Mouse (Mus musculus) spleen, adult 12 weeks (tissue): ENCODE measurements at regions not wholly inside any gene's neighbourhood (a gene's known extent, or its start where the extent isn't known, plus 50 kb on each side); places are given as distances from the start of the nearest gene placed in this dataset.
"Not testable (repeated sequence)": the region's sequence is repeated elsewhere in the genome, so short reads cannot be mapped to it uniquely, and the experiment has no call there.

ENCODE experiments used
- DNase-seq: peaks from one replicate; pipeline ENCODE4 v3.0.0; 2022; ENCODE audit warnings: low spot score

DNA sequence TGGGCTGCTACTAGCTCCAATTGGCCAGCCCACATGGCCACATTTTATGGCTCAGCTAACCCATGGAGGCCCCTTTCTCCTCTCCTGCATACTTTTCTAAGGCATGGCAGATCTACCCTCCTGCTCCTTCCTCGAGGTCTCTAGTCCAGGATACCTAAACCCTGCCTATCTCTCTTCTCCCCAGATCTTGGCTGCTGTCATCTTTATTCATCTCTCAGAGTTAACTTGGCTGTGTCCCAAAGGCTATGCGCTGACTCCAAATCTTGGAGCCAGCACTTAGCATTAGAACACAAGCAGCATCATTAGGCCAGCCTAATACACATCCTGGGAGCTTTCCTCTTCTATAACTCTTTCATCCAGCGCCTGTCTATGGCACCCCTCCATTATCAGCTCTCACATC is 430.5 kb upstream of the Arid1b start:
- DNase-seq: no peak

DNA sequence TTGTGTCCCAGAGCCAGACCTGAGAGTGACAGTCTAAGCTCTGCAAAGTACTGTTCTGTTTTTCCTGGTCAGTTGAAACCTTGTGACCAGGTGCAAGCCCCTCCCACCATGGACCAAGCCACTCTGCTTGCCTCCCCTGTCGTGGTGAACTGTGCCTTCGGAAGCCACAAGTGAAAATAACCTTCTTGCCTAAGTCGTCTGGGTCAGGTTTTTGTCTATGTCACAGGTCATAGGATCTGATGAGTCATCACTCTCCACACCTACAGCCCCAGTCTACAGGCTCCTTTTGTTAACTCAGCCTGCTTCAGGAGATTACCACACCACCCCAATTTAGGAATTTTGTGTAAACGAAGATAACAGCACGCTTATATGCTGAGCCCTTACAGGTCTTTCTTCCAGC is 417.2 kb upstream of the Arid1b start:
- no peak for DNase-seq

DNA sequence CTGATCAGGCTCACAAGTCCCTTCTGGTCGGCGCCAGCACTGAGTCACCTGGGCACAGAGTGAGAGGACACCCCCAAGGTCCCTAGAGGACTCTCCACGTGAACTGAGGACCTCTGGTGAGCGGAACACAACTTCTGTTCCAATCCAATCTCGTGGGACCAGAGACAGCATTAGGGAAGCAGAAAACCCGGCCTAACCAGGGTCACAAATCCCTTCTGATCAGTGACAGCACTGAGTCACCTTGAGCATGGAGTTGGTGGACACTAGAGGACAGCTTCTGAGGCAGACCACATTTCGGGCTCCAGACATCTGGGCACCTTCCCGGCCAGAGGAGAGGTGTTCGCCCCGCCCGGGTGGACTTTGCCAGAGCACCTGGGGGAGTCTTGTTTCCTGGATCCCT is 412.3 kb upstream of the Arid1b start:
- DNase-seq: no peak

DNA sequence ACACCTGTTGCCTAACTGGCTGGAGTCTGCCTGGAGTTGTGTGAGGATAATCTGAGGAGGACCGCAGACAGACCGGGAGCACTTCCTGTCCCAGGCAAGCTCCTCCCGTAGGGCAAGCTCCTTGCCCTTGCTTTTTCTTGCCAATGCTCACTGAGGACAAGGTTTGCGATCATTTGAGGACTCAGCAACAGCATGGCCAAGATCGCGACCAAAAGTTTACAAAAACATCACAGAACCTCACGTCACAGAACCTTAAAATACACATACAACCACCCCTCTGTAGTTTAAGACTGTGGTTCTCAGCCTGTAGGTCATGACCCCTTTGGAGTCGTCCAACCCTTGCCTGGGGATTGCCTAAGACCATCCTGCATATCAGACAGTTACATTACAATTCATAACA is 383.7 kb upstream of the Arid1b start:
- no peak for DNase-seq

- DNase-seq: no peak
Measured at GRCm38 (mm10) chr17:4610993-4611392, 383.1 kb upstream of the Arid1b start.

- DNase-seq: no peak
Measured at GRCm38 (mm10) chr17:4611711-4612110, 382.4 kb upstream of the Arid1b start.

DNA sequence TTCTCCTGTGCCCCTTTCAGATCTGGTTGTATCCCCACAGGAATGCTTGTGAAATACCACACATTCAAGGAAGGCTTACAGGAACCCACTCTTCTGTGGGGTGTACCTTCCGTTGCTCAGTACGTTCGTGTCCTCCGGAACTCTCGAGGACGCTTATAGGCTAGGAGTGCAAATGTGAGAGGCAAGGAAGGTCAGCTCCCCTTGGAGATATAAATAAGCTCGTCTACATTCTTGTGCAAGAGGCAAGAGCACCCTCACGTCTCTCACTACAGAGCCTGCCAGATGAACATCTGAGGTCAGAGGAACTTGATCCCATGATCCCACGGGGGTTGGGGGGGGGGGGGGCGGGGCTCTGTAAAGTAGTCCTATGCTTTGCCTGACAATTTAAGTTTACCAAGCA is 382.0 kb upstream of the Arid1b start:
- no peak for DNase-seq

DNA sequence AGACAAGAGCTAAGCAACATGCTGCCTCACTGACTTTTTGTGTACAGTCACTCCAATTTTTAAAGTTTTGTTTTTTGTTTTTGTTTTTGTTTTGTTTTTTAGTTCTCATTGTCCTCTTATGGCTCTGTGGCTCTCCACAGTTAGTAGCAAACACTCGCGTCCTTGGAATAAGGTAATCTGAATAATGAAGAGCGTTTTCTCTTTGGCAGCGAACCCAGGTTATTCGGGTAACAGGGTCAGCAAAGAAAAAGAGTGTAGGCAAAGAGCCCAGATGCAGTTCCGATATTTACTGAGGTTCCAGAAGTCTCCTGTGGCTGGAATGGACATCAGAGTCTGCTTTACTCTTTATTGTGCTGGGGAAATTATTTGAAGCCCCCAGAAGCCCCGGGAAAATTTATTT is 381.4 kb upstream of the Arid1b start:
- no peak for DNase-seq

DNA sequence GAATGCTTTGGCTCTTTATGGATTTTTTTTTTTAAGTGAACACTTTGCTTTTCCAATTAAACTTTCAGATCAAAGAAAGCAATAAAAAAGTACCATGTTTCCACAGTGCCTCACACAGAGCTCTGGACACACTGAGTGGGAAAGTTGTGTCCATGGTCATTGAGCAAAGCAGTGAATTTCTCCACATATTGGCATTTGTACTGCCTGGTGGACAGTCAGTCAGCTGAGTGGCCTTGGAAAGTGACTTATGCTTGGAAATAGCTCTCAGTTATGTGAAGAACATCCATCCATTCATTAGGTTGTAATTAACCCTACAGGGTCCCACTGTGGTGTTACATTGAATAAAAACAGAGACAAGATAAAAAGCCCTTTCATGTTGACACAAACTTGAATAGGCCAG is 373.8 kb upstream of the Arid1b start:
- DNase-seq: no peak

- not testable (repeated sequence) for DNase-seq
Measured at GRCm38 (mm10) chr17:4626126-4626525, 368.0 kb upstream of the Arid1b start.

DNA sequence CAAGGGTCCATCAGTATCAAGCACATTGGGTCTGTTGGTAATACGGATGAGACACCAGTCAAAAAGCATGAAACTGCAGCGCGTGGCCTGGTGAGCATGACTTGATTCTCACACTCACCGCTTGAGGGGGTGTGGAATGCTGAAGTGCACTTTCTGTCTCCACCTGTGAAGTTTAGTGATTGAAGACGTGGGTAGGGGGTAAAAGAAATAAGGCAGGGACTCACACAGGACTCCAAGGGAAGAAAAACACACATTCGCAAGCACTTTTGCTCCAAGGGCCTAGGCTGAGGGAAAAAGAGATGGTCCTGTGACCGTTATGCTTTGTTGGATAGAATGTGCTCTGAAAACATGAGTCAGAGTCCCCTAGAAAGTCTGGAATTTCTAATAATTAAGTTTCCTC is 366.6 kb upstream of the Arid1b start:
- no peak for DNase-seq

DNA sequence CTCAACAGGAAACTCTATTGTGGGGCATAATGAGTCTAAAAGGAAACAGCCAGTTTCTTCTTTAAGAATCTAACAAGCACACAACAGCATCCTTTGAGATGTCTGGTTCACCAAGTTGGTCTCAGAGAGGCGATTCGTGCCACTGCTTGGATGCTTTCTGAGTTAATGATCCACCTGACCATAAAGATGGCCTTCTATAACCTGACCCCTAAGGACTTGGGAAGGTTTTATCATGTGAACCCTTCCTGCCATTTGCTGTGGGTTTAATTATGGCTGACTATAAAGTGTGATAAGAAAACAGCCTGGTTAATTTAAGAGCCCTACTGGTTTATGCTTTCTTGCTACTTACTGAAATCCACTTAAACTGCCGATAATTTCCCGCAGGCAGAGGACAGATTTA is 363.0 kb upstream of the Arid1b start:
- DNase-seq: no peak

DNA sequence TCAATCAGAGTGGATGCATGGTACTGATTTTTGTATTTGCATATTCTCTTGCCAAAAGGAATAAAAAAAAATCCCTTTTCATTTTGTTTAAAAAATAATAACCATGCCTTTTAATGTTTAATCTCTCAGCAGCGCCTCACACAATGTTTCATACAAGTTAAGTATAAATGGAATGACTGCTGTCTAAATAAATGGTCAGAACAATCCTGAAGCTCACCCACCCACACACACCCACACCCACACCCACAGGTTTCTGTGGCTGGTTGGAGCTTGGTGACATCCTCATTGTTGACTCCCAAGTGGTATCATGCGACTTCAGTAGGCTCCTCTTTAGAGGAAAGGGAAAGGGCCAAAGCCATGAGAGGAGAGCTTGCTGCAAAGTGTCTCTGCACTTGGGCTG is 361.6 kb upstream of the Arid1b start:
- DNase-seq: no peak

DNA sequence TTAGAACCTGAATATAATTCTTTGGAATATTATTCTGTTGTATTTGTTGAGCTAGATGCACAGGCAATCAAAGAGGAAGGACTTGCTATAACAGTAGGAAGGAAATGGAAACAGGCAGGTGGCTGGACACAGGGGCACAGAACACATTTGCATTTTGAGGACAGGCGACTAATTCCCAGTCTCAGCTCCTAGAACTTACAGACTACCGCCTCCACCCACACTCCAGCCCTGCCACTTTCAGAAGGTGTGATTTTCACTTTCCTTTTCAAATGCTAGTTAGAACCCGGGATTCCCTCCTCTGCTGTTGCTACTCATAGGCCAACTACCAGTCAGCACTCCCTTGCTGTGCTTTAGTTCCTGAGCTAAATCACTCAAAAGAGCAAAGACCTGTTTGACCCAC is 360.4 kb upstream of the Arid1b start:
- no peak for DNase-seq

DNA sequence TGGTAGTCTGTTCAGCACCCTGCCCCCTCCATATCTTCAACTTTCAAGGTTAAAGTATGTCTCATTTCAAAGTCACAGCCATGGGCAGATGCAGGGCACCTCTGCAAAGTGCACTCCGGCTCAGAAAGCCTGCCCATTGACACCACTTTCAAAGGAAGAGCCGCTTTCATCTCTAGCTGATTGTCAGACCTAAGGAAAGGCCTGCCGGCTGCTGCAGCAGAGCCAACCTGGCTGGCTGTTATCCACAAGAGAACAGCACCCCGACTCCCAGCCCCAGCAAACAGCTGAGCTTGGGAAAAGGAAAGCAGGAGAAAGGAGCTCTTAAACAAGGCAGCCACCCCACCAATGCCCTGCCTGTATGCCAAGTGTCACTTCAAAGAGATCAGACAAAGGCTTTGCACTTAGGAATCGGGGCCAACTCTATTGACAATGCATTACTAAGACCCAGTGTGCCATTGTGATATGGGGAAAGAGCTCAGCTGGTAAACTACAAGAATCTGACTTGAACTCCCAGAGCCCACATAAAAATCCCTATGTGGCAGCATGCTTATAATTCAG is 357.3 kb upstream of the Arid1b start:
- no peak for DNase-seq

DNA sequence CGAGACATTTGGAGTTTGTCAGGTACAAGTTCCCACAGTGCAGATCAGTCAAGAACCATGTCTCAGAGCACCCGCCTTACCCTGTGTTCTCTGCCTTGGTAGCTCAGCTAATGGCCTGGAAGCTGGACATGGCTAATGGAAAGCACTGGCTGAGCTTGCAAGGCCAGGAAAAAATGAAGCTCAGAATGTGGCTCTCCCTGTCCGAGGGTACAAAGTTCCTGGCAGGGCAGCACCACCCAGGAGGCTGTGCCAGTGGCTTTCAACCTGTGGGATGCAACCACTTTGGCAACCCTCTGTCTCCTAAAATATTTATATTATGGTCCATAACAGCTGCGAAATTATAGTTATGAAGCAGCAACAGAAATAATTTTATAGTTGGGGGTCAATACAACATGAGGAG is 354.6 kb upstream of the Arid1b start:
- DNase-seq: no peak

- no peak for DNase-seq
Measured at GRCm38 (mm10) chr17:4640555-4640954, 353.6 kb upstream of the Arid1b start.

- DNase-seq: no peak
Measured at GRCm38 (mm10) chr17:4641166-4641565, 353.0 kb upstream of the Arid1b start.

GRCm38 (mm10) chr17:4642046-4642445 is 352.1 kb upstream of the Arid1b start:
- DNase-seq: no peak

DNA sequence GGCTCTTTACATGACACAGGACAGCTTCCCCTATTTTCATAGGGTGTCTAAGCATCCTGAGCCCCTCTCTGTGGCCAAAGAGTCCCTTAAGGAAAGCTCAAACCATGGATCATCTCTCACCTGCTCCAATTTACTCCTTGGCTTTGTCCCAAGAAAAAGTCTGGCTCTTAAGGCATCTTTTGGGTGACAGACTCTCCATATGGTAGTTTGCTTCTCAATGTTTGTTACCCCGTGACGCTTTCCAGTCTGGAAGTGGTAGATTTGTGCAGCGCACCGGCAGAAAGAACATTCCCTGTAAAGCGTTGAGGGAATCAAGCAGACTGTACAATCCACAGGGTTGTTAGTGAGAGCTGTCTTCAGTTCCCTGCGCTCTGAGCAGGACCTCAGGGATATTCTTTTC is 350.8 kb upstream of the Arid1b start:
- DNase-seq: no peak

DNA sequence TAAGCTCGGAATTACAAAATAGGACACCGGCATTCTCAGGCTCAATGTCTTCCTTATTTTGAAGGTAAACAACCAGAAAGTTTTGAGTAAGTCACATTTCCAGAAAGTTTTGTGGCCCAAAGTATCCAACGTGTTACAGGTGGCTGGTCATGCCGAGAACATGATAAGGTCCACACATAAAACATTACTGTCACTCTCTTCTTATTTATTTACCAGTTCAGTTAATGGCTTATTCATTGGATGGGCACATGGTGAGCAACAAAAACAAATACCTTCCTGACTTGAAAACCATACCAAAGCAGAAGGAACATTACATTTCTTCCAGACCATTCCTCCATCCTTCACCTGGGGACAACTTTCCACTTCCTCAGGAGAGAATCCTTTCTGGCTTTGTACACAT is 345.5 kb upstream of the Arid1b start:
- DNase-seq: no peak

DNA sequence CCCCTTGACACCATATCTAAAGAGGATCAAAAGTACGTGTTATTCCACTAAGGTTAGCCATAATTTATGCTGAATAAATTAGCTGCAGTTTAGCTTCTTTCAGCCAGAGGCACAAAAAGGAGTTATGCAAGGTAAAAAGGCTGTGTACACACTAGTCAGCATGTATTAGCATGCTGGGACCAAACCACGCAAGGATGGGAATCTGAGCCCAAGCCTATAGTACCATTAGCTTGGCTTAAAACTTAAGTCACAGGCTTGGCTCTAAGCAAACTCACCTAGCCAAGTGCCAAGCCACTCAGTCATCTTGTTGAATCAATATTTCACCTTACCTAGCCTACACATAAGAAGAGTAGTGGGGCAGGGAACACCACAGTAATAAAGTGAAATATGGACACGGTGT is 339.9 kb upstream of the Arid1b start:
- DNase-seq: no peak

DNA sequence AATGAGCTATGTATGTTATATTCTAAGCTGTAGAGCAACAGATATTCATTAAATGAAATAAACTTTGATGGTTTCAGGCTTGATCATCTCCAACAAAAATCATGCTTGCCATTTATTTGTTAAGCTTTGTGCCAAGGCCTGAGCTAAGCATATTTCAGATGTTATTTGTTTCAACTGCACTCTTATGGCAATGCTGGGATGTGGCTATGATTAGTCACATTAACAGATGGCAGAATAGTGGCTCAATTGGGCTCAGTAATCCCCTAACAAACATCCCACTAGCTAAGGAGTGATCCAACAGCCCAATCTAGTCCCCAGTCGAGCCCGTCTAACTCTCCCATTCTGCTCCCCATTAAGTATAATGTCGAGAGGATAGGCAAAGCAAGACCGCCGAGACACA is 332.1 kb upstream of the Arid1b start:
- no peak for DNase-seq

DNA sequence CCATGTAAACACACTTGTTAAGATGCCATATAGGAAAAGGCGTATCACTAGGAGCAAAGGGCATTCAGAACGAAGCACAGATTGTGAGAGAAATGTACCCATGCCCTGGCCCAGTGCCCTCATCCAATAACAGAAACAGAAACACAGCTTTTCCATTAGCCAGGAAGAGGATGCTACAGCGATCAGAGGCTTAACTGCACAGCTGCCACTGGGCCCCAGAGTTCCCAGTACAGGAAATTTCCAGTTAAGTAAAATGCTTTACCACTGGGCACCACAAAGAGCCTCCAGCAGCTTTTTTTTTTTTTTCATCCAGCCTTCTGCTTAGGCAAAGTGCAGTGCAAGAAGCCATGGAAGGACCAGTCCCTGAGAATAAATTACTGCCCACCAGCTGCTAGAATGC is 325.6 kb upstream of the Arid1b start:
- no peak for DNase-seq

GRCm38 (mm10) chr17:4673271-4673670 is 320.9 kb upstream of the Arid1b start:
- DNase-seq: no peak
